Mouse (Mus musculus): Measurements from ENCODE around the gene Ascl2. TPM values are rescaled to one million over a fixed set of nuclear protein-coding genes. Genes with fewer than 3 reads are reported as not detected.
A peak's percentile ranks its signal among the peaks of the same experiment; 100 is the strongest.

Ascl2 gene
- total RNA-seq, 2 experiments from 2014 or later = 0.27 to 0.32 TPM

DNA sequence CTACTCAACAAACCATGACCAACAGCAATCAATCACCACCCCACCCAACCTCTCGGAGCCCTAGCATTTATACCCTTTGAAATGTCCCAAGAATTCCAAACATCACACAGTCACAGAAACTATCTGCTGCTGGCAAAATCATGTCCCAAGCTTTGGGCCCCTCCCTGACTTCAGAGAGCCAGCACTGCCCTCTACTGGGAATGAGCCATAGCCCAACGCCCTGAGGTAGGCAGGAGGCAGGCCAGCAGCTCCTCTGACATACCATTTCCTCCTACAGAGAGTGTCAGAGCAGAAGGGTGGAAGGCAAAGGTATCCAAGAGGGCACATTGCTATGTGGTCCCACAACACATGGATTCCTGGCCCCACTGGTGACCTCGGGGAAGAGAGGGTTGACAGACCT lies 33.6 kb upstream of the Ascl2 start:
- DNase-seq (ENCODE audit: low spot score in 2 of 2) = no peak

DNA sequence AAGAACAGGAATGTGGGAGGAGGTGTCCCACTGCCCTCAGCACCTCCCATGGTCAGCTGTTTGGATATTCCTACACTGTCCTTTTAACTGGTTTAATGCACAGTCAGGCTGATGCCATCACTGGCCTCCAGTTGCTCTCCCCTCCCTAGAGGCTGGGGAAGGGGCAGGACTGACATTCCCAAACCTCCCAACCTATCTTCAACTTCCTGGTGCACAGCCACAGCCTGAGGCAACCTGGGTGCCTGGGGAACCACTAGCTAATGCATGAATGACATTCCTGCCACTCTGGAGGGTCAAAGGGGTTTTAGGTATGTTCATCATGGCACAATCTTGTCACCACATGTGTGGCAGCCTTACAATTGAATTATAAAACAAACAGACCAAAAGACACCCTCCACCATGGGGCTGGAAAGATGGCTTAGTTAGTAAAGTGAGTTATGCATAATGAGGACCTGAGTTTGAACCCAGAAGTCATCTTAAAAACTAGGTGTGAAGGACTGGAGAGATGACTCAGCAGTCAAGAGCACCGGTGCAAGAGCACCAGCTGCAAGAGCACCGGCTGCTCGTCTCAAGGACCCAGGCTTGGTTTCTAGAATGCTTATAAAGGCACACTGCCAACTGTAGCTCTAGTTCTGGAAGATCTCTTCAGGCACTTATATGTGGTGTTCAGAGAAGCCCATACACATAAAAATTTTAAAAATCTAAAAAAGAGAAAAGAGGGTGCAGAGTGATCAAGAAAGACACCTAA lies 28.5 kb upstream of the Ascl2 start:
- DNase-seq (ENCODE audit: low spot score in 2 of 2) = no peak

DNA sequence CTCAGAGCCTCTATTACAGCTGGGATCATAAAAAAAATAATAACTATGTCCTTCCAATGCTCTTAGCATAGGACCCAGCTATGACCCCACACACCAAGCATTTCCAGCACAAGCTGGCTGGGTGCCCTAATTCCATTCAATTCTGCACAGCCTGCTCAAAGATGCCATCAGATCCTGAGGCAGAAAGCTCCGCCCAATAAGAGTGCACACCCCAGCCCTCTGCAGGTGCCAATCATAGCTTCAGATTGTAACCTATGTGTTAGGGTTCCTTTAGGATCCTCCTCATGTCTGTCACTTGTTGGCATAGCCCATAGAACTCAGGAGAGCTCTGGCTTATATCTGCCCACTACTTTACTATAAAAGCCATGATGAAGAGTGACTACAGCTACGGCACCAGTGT lies 27.9 kb upstream of the Ascl2 start:
- DNase-seq (ENCODE audit: low spot score in 2 of 2) = no peak

DNA sequence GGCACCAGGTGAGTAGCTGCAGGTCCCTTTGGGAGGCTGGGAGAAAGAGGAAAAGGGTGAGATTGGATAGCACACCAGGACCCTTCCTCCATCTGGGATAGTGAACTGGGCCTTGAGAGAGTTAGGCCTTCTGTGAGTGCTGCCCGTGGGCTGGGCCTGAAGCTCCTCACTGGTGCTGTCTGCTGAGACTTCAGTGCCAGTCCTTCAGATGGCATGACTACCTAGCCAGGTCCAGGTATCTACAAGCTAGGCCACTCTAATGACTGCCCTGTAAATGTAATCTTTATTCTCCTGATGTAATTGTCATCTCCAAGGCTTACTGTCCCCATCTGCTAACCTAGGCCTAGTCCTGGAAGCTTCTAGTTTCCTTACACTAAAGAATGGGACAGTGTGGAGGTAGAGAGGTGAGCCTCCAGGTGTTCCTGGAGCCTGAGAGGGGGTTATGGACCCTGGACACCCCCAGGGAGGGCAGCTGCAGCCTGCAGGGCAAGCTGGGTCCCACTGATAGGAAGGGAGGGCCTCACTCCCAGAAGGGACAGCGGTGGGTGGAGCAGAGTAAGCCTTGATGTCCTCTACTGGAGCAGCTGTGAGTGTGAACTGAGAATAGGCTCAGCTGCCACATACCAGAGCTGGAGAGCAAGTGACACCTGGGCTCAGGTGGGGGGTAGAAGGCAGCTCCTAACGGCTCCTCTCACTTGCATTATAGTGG lies 26.7 kb upstream of the Ascl2 start:
- DNase-seq (ENCODE audit: low spot score in 2 of 2) = no peak

DNA sequence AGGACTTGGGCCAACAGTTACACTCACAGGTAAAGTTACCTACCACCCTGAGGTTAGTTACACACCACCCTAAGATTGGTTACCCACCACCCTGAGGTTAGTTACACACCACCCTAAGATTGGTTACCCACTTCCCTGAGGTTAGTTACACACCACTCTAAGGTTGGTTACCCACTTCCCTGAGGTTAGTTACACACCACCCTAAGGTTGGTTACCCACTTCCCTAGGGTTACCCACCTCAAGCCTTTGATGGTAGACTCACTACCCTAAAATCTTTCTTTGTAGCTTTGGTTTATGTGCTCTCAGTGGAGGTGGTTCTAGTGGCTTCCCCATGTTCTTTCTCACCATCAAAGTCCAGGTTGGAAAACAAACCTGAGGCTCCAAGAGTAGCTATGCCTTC lies 25.9 kb upstream of the Ascl2 start:
- DNase-seq (ENCODE audit: low spot score in 2 of 2) = no peak

DNA sequence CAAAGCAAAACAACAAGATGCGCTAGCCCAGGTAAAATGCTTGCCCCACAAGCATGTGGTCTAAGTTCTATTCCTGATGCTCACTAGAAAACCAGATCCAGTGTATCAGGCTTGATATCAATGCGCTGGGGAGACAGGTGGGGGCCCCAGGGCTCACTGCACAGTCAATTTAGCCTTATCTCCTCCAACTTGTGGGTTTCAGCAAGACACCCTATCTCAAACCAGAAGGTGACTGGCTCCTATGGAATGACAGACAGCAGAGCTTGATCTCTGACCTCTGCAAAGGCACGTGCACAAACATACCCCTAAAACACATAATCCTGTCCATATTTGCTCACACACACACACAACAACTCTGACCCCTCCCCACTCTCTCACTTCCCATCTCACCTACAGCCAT lies 18.7 kb upstream of the Ascl2 start:
- DNase-seq (ENCODE audit: low spot score in 2 of 2) = no peak

DNA sequence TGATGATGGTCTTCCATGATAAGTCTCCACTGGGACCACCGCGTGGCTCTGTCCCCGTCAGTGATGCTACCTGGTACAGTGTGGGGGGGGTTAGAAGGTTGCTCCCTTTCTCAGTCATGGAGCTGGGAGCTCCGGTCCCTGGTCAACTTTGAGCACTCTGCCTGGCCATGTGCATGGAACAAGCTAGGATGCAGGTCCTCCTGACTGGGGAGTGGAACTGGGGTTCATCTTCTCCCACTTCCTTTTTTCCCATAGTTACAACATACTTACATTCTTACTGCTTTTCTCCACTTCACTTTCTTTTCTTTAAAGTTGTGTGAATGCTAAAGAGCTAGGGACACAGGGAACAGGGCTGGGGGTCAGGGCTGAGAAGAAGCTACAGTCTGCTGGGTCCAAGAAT lies 16.1 kb upstream of the Ascl2 start:
- no peak for DNase-seq (ENCODE audit: low spot score in 2 of 2)

DNA sequence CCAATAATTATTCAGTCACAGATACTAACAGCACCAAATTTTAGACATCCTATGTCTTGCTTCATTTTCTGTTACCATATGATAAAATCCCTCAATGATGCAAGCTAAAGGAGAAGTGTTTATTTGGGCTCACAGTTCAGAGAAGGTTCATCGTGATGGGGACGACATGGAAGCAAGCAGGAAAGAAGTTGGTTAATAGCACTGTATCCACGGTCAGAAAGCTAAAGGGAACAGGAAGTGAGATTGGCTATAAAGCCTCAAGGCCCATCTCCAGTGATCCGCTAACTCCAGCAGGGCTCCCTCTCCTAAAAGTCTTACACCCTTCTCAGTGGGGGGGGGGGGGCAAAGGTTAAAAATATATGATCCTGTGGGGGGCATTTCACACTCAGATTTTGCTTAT lies 12.8 kb upstream of the Ascl2 start:
- DNase-seq (ENCODE audit: low spot score in 2 of 2) = no peak

DNA sequence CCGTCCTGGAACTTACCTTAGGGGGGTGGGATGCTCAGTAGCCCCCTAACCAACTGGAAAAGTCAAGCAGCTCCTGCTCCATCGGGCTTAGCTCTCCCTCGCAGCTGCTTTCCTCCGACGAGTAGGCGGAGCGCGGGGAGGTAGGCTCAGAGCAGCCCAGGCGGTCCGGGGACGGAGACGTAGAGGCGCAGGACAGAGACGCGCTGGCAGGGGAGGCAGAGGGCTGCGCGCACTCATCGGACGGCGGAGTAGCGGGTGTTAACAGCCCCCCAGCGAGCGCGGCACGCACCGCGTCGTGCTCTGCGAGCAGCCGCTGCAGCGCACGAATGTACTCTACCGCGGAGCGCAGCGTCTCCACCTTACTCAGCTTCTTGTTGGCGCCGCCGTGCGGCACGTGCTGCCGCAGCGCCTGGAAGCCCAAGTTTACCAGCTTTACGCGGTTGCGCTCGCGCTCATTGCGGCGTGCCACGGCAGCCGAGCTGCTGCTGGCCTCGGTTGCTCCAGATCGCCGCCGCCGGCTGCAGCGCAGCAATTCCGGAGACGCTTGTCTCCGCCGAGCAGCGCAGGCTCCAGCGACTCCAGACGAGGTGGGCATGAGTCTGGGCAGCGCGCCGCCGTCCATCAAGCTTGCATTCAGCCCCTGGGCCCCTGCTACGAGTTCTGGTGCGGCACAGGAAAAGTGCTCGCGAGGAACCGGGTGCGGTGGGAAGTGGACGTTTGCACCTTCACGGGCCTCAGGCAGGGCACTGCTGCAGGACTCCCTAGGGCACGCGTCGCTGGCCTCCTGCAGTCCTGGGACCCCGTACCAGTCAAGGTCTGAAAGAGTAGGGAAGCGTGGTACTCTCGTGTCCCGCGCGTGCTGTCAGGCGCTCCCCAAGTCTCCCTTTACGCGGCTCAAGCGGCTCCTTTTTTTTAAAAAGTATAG lies 918 bp downstream of the Ascl2 start:
- DNase-seq (ENCODE audit: low spot score in 2 of 2) = peak; percentile 49 to 65

DNA sequence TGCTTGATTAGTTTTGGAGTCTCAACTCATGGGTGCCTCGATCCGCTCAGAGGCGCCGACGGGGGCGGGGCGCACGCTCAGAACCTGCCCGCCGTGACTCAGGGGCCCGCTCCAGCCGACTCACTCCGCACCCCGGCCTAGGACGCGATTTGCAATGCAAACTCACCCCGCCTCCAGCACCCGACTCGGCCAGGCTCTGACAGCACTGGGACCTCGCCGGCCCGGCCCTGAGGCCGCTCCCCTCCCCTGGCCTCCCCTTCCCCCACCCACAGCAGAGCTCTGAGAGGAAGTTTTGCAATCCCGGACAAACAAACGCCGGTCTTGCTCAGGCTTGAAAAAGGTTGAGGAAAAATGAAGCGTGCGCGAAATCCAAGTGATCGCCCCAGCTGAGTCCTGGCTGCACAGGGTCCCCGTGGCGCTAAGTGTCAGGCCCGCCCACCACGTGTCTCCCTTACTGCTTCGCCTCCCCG lies 1.6 kb downstream of the Ascl2 start:
- DNase-seq (ENCODE audit: low spot score in 2 of 2) = no peak

DNA sequence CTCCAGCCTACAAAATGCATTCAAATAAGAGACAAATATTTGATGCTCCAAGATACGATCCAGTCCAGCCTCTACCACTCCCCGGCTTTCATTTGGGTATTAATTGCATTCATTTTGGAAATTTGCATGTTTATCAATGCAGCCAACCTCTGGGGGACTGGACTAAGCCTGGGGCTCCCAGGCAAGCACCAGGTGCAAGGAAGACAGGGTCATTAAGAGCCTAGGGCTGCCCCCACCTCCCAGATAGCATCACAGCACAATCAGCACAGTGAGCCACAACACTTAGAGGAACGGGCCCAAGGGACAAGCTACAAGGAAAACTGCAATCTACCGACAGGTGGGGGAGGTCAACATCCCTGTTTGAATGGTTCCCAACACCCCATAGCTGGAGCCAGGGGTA lies 9.3 kb downstream of the Ascl2 start:
- DNase-seq (ENCODE audit: low spot score in 2 of 2) = no peak

DNA sequence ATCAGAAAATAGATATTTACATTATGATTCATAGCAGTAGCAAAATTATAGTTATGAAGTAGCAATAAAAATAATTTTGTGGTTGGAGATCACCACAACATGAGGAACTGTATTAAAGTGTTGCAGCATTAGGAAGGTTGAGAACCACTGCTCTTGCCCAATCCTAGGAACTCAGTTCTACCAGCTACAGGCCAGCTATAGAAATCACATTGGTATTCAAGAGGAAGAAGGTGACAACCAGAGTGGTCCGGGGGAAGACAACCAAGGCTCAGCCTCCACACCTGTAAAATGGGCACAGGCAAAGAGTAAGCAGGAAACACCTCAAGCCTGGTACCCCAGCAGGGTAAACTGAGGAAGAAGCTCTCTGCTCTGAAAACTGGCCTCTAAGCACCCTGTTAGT lies 10.2 kb downstream of the Ascl2 start:
- no peak for DNase-seq (ENCODE audit: low spot score in 2 of 2)

DNA sequence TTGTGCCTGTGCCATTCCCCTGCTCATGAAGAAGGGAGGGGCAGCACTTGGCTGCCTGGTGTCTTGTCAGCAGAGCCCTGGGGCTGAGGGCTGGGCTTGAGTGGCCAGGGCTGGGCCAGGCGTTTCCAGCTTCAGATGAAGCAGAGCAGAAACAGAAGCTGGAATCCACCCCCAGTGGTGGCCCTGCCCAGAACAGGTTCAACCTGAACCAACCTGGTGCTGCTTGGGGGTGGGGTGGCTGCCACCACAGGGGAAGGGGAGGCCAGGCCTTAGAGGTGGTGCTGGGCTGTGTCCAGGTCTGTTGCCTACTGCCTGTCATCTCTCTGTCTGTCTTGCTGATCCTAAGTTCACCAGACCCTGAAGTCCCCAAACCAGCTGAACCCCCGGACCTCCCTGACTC lies 13.0 kb downstream of the Ascl2 start:
- no peak for DNase-seq (ENCODE audit: low spot score in 2 of 2)

DNA sequence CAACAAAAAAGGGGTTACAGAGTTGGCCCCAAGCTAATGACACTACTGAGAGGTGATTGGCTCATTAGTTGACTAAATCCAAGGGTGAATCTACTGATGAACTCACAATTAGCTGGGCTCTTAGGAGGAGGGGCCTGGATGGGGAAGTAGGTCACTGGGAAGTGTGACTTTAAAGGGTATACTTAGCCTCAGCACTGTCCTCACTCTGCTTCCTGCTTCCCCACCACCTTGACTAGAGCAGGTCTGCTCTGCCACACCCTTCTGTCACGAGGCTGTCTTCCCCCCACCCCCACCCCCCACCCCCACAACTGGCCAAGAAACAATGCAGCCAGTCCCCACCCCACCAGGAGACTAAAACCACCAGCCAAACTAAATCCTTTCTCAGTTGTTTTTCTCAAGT lies 19.5 kb downstream of the Ascl2 start:
- no peak for DNase-seq (ENCODE audit: low spot score in 2 of 2)

DNA sequence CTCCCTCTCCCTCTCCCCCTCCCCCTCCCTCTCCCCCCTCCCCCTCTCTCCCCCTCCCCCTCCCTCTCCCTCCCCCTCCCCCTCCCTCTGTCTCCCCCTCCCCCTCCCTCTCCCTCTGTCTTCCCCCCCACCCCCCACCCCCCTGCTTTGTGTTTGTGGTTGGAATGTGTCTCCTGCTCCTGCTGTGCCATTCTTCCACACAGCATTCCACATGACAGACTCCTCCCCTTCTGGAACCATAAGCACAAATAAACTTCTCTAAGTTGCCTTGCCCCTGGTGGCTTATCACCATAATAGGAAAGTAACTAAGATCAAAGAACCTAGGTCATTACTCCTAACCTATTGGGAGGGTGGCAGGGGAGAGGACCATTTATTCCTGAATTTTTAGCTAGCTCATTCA lies 31.4 kb downstream of the Ascl2 start:
- DNase-seq (ENCODE audit: low spot score in 2 of 2) = no peak

DNA sequence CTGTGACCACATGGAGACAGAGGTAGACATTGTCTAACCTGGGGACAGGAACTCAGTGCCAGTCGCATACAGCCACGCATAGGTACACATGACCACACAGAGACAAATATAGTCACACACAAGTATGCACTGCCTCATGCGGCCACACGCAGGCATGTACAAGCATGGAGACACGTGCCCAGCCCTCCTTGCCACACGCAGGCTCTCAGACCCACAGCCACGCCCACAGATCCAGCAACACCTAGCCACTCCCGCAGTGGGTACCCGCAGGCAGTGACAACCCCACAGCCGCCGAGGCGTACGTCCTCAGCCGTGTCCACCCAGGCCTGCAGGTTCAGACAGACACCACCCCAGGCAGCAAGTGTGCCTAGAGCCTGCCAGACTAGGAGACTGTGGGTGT lies 33.4 kb downstream of the Ascl2 start:
- no peak for DNase-seq (ENCODE audit: low spot score in 2 of 2)

DNA sequence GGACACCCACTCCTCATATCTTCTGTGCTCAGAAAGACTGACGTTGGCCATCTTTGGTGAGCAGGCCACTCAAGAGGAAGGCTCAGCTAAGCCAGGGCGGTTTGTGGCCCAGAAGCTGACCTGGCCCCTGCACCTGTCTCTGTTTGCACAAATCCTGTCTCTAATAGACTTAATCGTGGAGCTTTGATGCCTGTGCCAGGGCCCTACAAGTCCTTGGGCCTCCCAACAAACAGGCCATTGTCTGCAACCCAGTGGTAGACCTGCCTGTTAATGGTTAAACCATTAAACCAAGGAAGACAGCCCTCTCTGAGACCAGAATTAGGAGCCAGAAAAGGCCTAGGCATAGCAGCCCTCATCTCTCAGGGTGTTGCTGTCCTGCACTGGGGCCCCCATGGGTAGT lies 36.6 kb downstream of the Ascl2 start:
- DNase-seq (ENCODE audit: low spot score in 2 of 2) = no peak

DNA sequence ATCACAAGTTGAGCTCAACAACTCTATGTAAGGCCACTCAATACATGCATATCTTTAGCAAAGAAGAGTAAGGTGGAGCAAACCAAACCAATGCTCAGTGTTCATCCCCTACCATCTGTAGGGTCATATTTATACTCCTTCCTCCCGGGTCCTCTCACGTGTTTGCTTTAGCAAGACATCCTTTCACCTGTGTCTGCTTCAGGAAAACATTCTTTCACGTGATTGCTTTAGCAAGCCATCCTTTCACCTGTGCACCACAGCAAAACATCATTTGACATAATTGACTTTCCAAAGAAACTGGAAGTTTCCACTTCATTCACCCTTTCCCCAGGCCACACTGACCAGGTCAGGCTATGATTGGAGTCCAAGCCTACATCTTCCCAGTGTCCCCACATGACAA lies 38.0 kb downstream of the Ascl2 start, which contains the start of gene Th:
TSS of gene Th (minus strand) at position 101 of the 400 bp plus-strand sequence.
- no peak for DNase-seq (ENCODE audit: low spot score in 2 of 2)

DNA sequence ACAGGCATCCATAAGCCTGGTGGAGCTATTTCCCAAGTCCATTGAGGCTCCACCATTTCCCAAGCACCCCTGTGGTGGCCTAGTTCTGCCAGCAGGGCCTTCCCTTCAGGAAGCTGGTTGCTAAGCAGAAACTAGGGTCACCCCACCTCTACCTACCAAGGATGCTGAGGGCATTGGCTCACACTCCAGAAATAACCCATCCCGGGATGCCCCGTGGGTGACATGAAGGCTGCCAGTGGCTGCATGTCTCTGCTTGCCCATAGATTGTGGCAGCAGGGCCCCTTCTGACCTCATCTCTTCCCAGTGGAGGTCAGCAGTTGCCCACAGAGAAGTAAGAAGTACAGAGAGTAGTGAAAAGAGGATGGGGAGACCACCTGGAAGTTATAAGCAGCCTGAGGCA lies 39.5 kb downstream of the Ascl2 start:
- DNase-seq (ENCODE audit: low spot score in 2 of 2) = no peak

DNA sequence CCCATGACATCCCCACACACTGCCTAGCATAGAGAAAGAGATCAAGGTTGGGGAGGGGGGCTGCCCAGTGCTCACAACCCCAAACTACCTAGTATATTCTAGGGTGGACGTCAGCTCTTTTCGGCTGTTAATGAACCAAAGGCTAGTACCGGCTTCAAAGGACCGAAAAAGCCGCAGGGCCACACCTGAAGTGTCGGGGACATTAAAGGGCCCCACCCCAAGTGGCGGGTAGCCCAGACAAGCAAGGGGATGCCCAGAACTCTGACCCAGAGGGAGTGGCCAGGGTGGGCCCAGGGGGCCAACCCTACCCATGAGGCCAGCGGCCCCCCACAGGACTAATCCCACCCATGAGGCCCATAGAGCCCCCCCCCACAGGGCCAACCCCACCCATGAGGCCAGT lies 41.8 kb downstream of the Ascl2 start:
- DNase-seq (ENCODE audit: low spot score in 2 of 2) = no peak

Measured in layer of hippocampus, postnatal 10 days (tissue).